Mouse (Mus musculus): ENCODE measurements around the gene Eif4e1b.

Gene Eif4e1b

DNA sequence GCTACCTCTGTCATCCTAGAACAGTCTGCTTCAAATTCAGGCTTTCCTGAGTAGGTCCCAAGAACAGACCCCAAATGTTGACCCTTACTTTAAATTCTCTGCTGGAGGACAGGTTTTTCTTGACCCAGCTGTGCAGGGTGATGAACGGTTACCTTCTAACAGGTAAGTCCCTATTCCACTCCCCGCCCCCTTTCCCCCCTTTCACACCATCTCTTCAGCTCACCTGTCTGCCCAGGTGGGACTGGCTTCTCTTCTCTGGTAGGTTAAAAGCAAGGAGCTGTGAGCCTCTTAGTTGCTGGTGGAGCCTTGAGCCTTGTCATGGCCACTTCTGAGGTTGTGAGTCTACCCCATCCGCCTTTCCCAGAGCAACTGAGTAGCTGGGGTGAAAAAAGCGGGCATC, at the start of gene Eif4e1b:
Eif4e1b (plus strand) TSS at position 301 of the 400 bp plus-strand sequence.
- no peak for DNase-seq

DNA sequence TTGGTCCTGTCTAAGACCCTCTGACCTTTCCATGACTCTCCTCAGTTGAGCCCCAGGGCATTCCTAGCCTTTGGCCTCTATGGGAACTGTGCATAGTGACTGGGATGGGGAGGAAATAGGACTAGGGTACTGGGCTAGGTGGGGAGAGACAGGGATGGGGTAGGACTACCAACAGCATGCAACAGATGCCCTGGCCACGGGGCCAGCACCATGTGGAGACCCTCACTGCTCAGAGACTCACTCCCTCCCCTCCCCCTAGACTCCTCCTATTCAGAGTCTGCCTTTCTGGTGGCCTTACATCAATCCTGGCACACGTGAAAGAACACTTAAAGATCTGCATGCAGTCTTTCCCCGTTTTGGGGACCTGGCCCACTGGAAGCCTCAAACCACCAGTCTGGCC, 46.9 kb upstream of the Eif4e1b start:
- no peak for DNase-seq

DNA sequence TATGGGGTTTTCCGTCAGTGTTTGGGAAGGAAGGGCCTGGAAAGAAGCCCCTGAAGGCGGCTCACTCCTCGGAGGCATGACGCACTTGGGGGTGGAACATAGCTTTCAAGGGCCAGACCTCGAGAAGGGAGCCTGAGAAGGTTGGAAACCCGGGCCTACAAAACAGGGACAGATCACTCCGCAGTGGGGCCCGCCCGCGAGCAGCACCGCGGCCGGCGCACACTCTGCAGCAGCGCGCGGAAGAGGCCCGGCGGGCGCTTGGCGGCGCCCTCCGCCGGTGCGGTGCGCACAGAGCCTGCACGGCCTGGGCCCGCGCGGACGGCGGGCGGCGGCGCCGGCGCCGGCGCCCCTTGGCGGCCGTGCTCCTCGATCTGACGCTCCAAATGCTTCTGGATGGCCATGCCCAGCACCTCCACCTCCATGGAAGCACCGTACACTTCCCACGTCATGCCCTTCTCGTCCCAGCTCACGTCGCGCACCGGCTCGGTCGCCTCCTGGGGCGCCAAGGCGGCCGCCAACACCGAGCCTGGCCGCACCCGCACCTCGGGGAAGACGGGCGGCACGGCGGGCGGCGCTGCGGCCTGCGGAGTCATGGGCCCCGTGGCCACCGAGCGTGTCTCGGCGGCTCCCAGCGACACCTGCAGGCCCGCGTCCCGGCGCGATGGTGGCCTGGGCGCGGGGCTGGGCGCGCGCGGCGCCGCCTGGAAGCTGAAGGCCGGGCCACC, 46.1 kb upstream of the Eif4e1b start:
- peak in 1 of 2 experiments; percentile 30 for DNase-seq

DNA sequence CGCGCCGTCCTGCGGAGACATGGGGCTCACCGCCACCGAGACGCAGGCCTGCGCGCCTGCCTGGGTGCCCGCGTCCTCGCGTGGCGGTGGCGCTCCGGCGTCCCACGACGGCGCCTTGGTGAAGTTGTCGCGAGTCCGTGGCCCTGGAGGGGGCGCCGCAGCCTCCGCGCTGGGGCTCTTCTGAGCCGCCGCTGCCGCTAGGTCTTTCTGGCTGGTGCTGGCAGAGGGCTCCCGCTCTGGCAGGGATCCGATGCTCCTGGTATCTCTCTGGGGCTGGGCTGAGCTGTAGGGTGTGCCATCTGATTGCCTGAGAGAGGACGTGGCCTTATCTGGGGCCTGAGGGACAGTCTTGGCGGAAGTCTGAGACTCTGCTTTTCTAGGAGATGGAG, 45.6 kb upstream of the Eif4e1b start:
- no peak for DNase-seq

DNA sequence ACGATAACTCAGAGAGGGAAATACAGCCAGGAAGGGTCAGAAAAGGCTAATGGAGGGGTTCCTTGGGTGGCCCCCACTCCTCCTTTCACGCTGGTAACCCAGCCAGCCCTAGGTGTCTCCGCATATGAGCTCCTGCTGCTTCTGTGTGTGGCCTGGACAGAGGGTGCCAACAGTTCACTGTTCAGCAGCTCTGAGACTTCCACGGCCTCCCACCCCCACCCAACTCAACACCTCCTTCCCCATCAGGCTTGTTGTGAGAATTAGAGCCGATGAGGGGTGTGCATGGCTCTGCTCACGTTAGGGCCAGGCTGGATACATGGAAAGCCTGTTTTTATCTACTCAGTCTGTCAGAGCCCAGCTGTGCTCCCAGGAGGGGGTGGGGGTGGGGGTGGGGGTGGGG, 37.7 kb upstream of the Eif4e1b start:
- DNase-seq, result no peak

DNA sequence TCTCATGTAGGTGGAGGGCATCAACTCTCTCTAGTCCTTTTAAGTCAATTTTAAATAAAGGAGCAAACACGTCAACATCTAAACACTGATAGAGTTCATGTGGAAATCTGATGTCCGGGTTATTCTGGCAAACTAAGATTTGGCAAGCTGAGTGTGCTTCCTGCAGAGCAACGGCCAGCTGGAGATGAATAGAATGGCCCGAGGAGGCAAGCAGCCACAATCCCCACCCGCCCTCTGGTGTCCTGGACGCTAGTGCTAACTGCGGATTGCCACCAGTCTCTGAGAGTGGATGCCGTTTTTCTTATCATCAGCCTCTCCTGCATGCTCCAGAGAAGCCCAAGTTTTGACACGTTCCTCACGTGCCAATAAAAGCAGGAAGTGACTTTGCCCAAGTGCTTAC, 36.9 kb upstream of the Eif4e1b start:
- no peak for DNase-seq

DNA sequence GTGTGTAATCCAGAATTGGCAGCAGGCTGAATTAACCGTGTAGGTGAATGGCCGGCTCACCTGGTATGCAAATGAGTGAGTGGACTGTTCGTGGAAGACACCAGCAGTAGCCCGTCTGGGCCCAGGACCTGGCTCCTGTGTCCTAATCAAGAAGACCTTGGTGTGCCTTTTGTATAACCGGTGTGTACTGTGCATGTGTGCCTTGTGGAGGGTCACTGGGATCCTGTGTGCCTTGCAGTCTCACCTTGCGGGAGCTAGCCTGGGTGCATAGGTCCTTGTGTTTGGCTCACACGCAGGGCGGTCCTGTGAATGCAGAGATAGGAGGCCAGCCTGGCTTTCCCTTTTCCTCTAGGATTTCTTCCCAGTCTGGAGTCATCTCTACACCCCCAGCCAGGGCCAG, 35.6 kb upstream of the Eif4e1b start:
- DNase-seq, result no peak

DNA sequence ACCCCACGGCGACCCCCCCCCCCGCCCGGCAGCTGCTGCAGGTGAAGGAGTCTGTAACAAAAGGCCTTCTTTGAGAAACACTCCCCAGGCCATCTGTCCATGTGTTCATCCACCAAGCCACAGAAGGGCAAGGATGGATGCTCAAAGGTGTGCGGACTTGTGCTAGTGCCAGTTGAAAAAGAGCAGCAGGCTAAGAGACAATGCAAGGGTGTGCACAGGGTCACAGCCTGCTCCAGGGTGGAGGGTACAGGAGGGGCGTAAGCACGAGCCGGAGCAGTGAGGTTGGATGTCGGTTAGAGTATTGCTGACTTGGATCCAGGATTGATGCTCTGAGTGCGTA, 35.1 kb upstream of the Eif4e1b start:
- DNase-seq, result no peak

DNA sequence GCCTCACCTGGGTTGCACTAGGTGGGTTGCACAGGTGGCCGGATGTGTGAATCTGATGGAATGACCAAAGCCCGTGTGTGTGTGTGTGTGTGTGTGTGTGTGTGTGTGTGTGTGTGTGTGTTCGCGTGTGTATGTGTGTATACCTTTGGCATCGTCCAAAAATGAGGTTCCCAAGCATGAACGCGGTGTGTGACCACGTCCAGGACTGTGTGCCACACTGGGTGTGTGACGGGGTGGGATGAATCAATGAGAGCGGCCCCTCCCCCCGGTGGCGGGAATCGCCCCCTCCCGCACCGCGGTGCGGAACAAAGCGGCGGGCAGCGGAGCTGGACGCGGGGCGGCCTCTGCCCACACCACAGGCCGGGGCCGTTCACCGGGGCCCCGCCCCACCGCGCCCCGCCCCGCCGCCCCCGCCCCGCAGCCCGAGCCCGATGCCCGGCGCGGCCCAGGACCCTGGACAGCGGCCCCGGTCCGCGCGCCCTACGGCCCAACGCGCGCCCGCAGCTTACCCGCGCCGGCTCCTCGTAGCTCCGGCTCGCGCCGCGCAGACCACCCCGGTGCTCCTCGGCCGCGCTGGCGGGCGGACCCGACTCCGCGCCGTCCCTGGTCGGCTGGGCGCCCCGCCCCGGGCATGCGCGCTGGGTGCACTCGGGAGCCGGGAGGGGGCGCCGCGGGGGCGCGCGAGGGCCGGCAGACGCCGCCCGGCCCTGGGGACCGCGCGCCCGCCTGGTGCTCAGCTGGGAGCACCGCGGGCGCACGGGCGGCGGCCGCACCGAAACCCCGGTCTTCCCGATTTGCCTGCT, 34.5 kb upstream of the Eif4e1b start:
- DNase-seq, result peak; percentile 34 to 67

DNA sequence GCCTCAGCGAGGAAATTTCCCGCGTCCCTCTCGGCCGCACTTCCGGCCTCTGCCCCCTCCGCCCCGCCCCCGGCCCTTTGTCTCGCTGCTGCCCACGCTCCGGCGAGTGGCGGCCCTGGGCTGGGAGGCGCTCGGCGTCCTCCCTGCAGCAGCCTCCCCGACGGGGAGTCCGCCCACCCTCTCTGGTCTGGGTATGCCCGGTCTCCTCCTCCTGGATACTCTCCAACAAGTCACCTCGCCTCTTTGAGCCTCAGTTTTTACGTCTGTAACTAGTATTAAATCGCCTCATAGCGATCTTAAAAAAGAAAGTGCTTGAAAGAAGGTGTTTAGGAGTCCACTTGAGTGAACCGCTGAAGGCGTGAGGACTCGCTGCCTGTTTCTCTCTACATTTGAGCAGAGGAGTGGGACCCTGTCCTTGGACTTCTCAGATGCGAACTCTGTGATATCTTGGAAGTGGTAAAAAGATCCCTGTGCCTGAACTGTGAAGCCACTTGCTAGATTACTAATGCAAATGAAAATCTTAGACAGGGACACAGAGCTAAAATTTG, 33.9 kb upstream of the Eif4e1b start, which contains the start of gene Gprin1:
Gprin1 (minus strand) TSS at position 11 of the 548 bp plus-strand sequence.
- no peak for DNase-seq

DNA sequence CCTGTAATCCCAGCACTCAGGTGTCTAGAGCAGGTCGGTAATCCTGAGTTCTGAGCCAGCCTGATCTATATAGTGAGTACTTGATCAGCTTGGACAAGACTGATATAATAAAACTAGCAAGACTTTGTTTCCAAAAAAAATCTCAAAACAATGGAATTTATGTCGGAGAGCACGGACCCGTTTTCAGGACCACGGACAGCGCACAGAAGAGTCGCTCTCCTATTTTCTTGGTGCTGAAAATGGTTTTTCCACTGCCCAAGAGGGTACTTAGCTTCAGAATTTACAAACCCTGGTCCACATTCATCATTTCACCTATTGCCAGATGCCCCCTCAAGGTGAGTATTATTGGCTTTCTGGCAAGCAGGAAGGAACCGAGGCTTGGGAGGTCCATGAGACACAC, 33.1 kb upstream of the Eif4e1b start:
- DNase-seq, result peak in 1 of 2 experiments; percentile 36

DNA sequence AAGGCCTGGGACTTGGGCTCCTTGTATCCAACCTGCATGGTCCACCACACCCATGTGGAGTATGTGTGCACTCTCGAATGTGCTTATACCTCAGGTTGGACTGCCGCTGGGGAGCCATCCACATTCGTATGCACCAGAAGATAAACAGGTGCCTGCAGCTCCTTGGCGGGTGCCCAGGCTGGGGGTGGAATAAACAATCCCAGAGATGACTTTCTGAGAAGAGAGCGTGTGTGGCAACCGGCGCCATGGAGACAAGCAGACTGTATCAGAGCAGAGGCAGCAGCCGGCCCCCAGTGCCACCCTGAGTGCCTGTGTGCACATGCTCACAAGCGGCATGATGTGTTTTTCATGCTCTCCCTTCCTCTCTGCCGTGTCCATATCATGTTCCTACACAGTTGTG, 31.1 kb upstream of the Eif4e1b start:
- no peak for DNase-seq

DNA sequence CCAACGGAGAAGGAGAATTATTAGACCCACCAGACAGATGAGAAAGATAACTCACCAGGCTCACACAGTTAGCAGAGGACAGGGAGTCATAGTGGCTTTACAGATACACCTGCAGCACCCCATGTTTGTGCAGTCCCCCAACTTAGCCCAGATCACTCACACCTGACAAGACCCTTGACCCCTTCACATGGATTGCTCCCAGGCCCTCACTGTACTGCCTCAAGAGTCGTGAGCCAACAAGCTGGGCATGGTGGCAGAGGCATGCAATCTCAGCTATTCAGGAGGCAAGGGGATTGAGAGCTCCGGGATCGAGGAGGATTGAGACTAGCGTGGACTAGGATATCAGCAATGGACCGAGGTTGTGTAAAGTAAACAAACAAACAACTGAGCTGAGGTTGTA, 30.1 kb upstream of the Eif4e1b start:
- no peak for DNase-seq

DNA sequence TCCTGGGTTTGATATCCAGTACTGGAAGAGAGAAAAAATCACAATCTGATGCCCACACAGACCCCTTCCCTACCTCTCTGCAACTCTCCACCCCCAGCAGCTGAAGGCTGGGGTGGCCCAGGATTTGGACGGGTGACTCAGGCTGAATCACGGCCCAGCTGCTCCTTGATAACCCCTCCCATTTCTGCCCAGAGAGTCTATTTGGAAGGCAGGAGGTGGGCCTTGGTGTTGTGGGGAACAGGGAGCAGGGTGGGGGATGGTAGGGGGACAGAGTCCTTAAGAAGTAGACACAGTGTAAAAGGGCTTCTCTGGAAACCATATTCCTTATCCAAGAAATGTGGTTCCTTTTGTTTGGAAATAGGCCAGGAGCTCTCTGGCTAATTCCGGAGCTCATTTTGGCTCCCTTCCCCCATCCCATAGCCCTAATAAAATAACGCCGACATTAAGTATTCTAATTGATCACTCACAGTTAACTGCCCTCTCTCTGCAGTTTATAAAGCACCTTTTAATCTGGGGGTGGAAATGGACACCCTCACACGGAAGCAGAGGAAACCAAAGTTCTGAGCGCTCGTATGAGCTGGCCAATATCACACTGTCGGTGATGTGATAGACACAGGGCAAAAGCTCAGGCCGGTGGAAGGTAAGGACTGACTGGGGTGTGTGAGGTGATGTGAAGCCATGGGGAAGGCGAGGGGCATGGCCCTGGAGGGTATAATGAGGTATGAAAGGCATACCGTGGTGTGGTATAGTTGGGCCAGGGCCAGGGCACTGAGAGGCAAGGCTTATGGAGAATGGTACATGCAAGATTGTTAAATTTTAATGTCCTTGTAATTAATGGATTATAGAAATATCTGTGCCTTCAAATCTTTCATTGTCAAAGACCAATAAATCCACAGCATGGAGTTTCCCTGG, 29.4 kb upstream of the Eif4e1b start:
- no peak for DNase-seq

DNA sequence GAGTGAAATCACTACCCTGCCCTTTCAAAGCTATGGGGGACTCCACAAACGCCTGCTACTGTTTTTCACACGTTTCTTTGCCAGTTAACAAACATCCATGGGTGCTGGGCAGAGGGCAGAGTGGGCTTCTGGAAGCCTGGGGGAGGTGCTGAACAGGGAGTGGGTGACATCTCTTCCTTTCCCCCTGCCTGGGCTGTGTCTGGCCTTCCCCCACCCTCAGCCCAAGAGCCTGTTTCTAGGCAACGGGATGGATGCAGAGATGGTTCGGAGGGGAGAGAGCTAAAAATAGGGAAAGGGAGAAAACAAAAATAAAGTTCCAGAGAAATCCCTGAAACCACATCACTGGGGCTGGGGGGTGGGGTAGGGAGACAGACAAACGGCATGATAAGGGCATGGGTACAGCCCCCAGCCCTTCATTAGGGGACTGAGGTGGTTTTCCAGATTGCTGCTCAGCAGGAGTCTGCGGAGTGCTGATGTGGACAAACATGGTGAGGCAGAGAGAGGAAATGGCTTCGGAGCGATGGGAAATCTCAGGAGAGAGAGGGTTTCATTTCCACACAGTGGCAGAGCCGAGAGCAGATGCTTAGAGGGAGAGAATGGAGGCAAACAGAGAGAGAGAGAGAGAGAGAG, 28.5 kb upstream of the Eif4e1b start:
- DNase-seq, result no peak

DNA sequence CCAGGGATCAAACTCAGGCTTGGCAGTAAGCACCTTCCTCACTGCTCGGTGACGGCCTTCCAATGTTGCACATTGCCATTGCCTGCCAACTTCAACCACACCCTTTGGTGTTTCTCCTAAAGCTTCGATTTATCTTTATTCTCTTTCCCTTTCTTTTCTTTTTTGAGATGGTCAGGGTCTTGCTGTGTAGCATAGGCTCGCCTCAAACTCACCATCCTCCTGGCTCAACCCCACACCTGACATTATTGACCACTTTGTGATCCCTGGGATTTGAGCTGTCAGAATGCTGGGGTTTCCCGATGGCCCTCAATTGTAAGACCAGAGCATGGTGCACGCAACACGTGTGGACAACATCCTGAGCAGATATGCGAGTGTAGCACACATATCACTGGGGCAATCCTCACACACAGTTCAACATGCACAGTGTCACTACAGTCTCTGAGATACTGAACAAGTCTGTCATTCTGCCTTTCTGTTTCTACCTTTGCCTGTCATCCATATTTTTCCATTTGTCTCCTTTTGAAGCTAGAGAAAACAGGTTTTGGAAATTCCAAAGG, 27.6 kb upstream of the Eif4e1b start:
- no peak for DNase-seq

DNA sequence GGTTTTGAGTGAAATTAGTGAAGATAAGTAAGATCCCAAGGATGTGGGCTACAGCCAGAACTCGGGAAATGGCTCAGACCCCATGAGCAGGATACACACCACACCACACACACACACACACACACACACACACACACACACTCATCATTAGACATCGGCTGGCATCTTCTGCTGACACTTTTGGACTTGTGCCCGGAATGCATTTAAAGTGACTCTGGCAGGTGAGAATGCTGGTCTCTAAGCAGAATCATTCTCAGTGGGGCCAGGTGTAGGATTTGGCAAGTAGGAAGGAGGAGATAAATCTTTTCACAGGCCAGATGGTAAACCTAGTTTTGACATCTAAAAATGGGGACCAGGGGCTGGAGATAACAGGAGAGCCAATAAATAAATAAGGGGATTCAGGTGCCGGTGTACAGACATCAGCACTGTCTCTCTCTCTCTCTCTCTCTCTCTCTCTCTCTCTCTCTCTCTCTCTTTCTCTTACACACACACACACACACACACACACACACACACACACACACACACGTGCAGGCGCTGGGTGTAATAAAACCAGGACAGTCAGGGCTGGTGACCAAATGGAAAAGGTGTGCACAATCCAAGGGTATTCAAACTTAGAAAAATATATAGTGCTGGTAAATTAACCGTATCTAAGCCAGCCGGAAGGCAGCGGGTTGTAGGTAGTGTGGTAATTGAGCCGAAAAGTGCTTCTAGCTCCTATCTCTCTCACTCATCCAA, 26.5 kb upstream of the Eif4e1b start:
- DNase-seq, result no peak

DNA sequence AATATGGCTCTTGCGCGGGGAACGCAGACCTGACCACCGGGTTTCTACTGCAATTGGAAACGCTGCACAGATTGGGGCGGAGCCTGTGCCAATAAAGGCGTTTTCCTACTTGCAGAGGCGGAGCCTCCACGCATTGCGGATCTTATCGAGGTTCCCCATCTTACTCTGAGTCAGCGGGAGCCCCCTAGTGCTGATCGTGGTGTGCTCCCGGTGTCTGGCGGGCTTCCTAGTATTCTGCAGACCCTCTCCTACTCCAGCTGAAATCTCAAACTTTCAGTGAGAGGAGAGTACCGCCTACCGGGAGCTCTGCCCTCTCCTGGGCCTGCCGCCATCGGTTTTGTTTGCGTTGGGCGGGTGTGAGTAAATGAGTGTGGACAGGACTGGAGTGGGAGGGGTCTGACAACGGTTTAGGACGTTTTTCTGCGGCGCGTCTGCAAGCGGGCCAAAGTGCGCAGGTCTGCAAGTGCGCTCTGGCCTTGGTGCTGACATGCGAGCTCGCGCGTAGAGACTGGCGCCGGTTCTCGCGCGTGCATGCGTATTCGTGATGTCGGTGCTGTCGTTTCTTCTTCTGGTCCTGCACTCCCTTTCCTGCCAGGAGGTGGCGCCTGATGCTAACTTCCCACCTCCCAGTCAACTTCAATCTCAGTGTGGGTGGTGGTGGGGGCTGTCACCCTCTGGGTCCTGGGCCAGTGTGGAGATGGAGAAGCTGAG, 25.6 kb upstream of the Eif4e1b start:
- DNase-seq, result peak; percentile 84 to 90

DNA sequence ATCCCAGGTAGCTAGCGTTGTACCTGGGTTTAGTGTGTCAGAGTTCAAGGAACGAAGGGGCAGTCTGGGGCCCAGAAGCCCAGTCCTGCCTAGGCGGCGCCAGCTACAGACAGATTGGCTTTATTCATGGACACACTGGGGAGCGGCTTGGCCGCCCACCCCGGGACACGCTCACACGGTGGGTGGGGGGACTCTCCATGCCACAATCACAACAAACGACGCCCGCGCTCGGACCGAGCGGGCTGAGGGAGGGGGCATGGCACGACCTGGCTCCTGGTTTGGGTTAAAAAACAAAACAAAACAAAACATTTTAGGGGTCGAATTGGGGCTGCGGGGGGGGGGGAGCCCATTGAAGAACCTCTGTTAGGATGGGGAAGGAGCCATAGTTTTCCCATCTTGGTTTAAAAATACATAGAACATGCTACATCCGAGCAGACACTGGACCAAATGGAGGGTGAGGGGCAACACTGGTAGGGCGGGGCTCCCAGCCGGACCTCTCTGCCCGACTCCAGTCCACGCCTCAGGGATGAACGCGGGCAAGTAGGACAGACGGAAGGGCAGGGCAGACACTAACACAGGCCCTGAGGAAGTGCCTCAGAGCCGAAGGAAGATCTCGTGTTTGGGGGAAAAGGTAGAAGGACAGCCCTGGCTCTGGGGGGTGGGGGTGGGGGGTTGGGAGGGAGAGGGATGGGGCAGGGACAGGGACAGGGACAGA, 24.9 kb upstream of the Eif4e1b start:
- no peak for DNase-seq

DNA sequence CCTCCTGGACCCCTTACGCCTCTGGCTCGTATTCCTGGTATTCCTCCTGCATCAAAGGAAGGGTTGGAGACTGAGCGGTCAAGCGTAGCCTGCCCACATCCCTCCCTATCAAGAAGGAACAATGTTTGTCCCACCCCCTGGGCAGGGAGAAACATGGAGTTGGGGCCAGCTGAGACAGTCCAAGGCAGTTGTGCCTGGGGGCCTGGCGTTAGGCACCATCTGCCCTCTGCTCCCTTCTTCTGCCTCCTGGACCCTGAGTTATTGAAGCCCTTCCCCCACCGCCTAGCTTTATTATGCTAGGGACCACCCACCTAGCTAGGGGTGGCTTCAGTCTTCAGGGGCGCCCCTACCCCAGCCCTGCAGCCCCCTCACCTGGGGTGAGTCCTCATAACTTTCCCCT, 24.3 kb upstream of the Eif4e1b start:
- DNase-seq, result no peak
